Mouse (Mus musculus): Measurements from ENCODE around the gene Ly6g5b.

- TF ChIP-seq CTCF (conservative IDR thresholded peaks at IDR 0.05; ENCODE audit: insufficient read depth, insufficient read length, low read depth, low read length) (no peak), POLR2A (IDR thresholded peaks at IDR 0.05; ENCODE audit: low read depth, low read length) (no peak)
These were observed 39.4 kb upstream of the Ly6g5b start for GRCm38 (mm10) chr17:35154616-35155015.

Measured in kidney, adult 2 months (tissue).